Mouse (Mus musculus): ENCODE measurements around the gene Cfap45.

GRCm38 (mm10) chr1:172549717-172550116 is 29.1 kb downstream of the Cfap45 start:
- TF ChIP-seq POLR2A (IDR thresholded peaks at IDR 0.05; ENCODE audit: low read depth, low read length) (no peak), CTCF (conservative IDR thresholded peaks at IDR 0.05; ENCODE audit: insufficient read depth, insufficient read length, low read depth, low read length) (no peak)

All from kidney, adult 2 months (tissue).